Mouse (Mus musculus) heart, embryonic 11.5 days (tissue): Measurements from ENCODE around the gene Capn3. TPM values are rescaled to one million over a fixed set of nuclear protein-coding genes. Genes with fewer than 3 reads are reported as not detected.
A peak's percentile ranks its signal among the peaks of the same experiment; 100 is the strongest.

Experiments used
- ATAC-seq: fragments of 200-750 bp; cut with Nextera tagmentation; replicated peaks from 2 replicates; pipeline ENCODE4 v1.8.0; 2017; ENCODE audit warnings: moderate library complexity; ENCODE audit not compliant: insufficient number of reproducible peaks, low FRiP score, low TSS enrichment
- H3K27ac ChIP-seq: fragments of 300-500 bp; sonication (generic); 2 replicates; pipeline ENCODE4 v1.5.1; 2014; ENCODE audit warnings: mild to moderate bottlenecking, low read depth, low read length
- H3K27me3 ChIP-seq: fragments of 300-500 bp; sonication (generic); 2 replicates; pipeline ENCODE4 v1.6.1; 2014; ENCODE audit warnings: mild to moderate bottlenecking, low read length, mixed read lengths; ENCODE audit not compliant: control insufficient read depth, insufficient read depth
- H3K36me3 ChIP-seq: fragments of 300-500 bp; sonication (generic); 2 replicates; pipeline ENCODE4 v1.6.1; 2014; ENCODE audit warnings: mild to moderate bottlenecking, low read length, moderate library complexity, mixed read lengths; ENCODE audit not compliant: control insufficient read depth, insufficient read depth
- H3K4me1 ChIP-seq: fragments of 300-500 bp; sonication (generic); 2 replicates; pipeline ENCODE4 v1.6.1; 2014; ENCODE audit warnings: low read length; ENCODE audit not compliant: control insufficient read depth, insufficient read depth
- H3K4me2 ChIP-seq: fragments of 300-500 bp; sonication (generic); 2 replicates; pipeline ENCODE4 v1.6.1; 2014; ENCODE audit warnings: mild to moderate bottlenecking, moderate library complexity
- H3K4me3 ChIP-seq: fragments of 300-500 bp; sonication (generic); 2 replicates; pipeline ENCODE4 v1.5.1; 2014; ENCODE audit warnings: low read depth, low read length
- H3K9ac ChIP-seq: fragments of 300-500 bp; sonication (generic); 2 replicates; pipeline ENCODE4 v1.6.1; 2014; ENCODE audit warnings: mild to moderate bottlenecking, low read depth, low read length, moderate library complexity
- H3K9me3 ChIP-seq: fragments of 300-500 bp; sonication (generic); replicated peaks from 2 replicates; pipeline ENCODE4 v1.6.1; 2016; ENCODE audit warnings: low read length; ENCODE audit not compliant: control insufficient read depth
- WGBS: fragments of 180-500 bp; shearing (Covaris S2); extraction: QIAGEN DNeasy Blood & Tissue Kit; methylation state at CpG from one replicate; pipeline ENCODE4 v1.1.7; 2014; ENCODE audit not compliant: insufficient replicate concordance; 5-methylcytosine and 5-hydroxymethylcytosine counted together
- polyA plus RNA-seq: library from polyadenylated mRNA; unstranded; fragments of >200 nt; fragmentation: Nextera tagmentation; extraction: Ambion mirVana; gene quantifications from 2 replicates; pipeline ENCODE4 v1.2.1, GENCODE M21; 2014

Gene Capn3
- polyA plus RNA-seq, 1 experiment from 2014 or later = 5.2 TPM

DNA sequence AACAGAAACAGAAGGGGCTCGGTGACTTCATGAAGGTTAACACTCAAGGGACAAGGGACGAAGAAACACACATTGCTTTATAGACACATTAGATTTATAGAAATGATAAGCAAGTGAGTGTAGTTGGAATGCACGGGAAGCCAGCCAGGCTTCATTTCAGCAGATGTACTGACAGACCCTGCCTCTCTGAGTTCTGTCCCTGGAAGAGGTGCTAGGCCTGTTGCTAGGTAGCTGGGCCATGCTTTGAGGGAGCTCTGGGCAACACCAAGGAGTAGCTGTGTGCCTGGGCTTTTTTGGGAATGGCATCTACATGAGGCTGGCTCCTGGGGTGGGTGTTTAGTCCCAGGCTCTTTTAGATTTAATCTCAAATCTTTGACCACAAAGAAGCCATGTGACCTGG, 40.7 kb downstream of the Capn3 start:
- peak overlapping the region; percentile 3; the same call in 1 of the 2 replicates for H3K27ac ChIP-seq
- ATAC-seq = no peak
- H3K4me2 ChIP-seq = no peak overlapping the region
- H3K4me1 ChIP-seq = peaks cover 26% of the 10 kb centered on the region
- H3K9ac ChIP-seq = no peak overlapping the region
- H3K27me3 ChIP-seq = no peaks in the 10 kb centered on the region
- H3K4me3 ChIP-seq = no peak overlapping the region
- WGBS = 61% methylated on average over 3 of the region's 3 CpGs
- no peaks in the 10 kb centered on the region for H3K9me3 ChIP-seq
- no peaks in the 10 kb centered on the region for H3K36me3 ChIP-seq

DNA sequence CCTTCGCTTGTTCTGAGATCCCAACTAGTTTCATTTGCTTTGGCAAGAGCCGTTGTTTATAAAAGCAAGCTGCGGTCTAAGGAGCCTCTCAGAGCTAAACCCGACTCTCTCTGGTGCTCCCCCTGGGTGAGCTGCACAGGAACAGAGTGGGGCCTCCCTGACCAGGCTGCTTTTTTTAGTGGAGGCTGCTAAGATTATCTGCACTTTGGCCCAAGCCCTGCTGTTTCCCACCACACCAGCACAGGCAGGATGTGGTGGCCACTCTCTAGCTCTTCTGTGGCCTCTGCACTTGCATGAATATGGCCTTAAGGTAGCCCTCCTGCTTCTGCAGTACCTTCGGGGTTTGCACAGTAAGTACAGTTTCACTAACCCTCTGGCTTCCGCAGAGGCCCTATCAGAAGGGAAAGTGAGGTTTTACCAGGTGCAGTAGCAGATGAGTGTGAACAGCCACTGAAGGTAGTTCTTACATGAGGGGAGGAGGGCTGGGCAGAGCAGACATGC, 44.2 kb downstream of the Capn3 start:
- Histone ChIP-seq H3K4me2 (0 out of 2 replicates have a peak overlapping the region, but pooled peaks have one; percentile 9), H3K9me3 (no peaks in the 10 kb centered on the region), H3K27ac (peak overlapping the region; percentile 80), H3K27me3 (no peaks in the 10 kb centered on the region), H3K36me3 (0 out of 2 replicates have a peak, but pooled peaks cover 2% of the 10 kb centered on the region), H3K4me3 (no peak overlapping the region), H3K4me1 (peaks cover 33% of the 10 kb centered on the region), H3K9ac (peak overlapping the region; percentile 49; the same call in 1 of the 2 replicates)
- 49% methylated on average over 6 of the region's 6 CpGs for WGBS
- no peak for ATAC-seq

DNA sequence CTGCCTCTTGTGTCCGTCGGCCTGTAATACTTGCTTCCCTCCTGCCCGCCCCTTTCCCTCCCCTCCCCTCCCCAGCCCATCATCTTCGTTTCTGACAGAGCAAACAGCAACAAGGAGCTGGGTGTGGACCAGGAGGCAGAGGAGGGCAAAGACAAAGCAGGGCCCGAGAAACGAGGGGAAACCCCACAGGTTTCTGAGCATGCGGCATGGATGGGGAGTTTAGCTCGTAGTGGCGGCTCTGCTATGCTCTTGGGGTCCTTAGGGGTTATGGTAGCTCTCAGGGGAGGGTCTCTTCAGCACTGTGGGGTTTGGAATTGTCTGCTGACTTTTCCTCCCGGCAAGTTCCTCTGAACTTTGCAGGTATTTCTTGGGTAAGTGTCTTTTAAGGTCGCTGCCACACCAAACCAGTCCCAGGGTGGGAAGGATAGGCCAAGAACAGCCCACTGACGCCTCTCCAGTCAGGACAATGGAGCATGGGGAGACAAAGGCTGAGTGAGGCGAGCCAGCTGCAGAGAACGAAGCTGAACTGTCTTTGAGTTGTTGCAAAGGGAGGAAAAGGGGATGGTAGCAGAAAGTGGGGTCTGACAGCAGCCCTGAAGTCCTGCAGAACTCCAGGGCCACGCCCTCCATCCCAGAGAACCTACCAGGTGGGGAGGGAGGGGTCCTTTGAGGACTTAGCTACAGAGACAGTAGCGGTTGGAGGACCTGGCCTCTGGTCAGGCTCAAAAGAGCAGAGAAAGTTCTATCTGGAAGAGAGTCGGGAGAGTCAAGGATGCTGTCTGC, 45.5 kb downstream of the Capn3 start:
- Histone ChIP-seq H3K9me3 (no peaks in the 10 kb centered on the region), H3K4me2 (no peak overlapping the region), H3K27ac (no peak overlapping the region; the same call in 1 of the 2 replicates), H3K9ac (no peak overlapping the region), H3K27me3 (no peaks in the 10 kb centered on the region), H3K4me1 (peaks cover 33% of the 10 kb centered on the region), H3K4me3 (no peak overlapping the region), H3K36me3 (peaks cover 9% of the 10 kb centered on the region; the same call in 1 of the 2 replicates)
- ATAC-seq = no peak
- 44% methylated on average over 17 of the region's 17 CpGs for WGBS

DNA sequence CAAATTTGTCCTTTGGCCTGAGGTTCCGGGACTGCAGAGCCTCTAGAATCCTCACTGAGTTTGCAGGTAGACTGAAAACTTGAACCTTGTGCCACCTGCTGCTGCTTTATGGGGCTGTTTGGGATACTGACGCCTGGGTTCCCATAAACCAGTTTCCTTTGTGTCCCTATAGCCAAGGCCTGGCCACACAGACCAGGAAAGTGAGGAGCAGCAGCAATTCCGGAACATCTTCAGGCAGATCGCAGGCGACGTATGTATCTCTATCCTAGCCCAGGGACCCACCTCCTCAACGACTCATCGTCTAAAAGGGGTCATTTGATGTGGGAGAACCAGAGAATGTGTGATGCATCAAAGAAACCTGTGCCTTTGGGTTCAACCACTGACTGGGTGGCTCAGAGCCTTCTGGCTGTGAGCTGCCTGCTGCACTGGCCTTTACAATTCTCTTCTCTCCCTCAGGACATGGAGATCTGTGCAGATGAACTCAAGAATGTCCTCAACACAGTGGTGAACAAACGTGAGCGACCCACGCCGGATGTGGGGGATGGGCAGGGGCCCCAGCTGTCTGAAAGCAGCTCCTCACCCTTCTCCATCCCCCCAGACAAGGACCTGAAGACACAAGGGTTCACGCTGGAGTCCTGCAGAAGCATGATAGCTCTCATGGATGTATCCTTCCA, 46.2 kb downstream of the Capn3 start:
- H3K27me3 ChIP-seq = no peaks in the 10 kb centered on the region
- no peak overlapping the region for H3K4me2 ChIP-seq
- ATAC-seq = no peak

DNA sequence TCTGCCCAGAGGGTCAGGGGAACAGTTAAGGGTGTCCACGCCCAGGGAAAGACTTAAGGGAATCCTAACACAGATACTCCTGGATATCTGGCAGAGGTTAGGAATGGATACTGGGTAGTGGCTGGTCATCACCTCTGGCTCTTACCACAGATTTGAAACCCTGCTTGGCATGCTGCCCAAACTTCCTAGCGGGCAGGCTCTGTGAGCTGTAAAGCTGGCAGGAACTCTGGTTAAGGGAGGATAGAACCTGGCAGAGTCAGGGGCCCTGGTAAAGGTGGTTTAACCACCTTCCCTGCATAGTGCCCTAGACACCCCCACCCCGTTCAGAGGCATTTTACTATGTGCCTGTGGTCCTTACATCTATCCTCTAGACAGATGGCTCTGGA, 46.8 kb downstream of the Capn3 start:
- H3K27ac ChIP-seq = no peak overlapping the region
- no peak for ATAC-seq

More for the DNA sequence above, 46.2 kb downstream of the Capn3 start:
- peaks cover 31% of the 10 kb centered on the region for H3K4me1 ChIP-seq
- H3K9ac ChIP-seq = no peak overlapping the region
- H3K27ac ChIP-seq = no peak overlapping the region
- WGBS = 61% methylated on average over 13 of the region's 13 CpGs
- no peak overlapping the region for H3K4me3 ChIP-seq
- peaks cover 11% of the 10 kb centered on the region; the same call in 1 of the 2 replicates for H3K36me3 ChIP-seq
- no peaks in the 10 kb centered on the region for H3K9me3 ChIP-seq

DNA sequence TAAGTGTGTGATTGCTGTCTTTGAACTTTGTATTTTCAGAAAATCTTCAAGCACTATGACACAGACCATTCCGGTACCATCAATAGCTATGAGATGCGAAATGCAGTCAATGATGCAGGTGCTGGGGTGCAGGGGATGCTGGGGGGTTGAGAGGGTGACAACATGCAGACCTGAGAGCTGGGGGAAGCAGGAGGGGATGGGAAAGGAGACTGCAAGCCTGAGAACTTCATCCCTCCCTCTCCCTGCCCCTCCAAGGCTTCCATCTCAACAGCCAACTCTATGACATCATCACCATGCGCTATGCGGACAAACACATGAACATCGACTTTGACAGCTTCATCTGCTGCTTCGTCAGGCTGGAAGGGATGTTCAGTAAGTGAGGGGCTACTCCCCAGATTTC, 47.3 kb downstream of the Capn3 start:
- Histone ChIP-seq H3K27ac (no peak overlapping the region), H3K36me3 (peaks cover 11% of the 10 kb centered on the region; the same call in 1 of the 2 replicates), H3K9me3 (no peaks in the 10 kb centered on the region), H3K4me2 (no peak overlapping the region), H3K27me3 (no peaks in the 10 kb centered on the region), H3K4me3 (no peak overlapping the region), H3K4me1 (peaks cover 31% of the 10 kb centered on the region), H3K9ac (no peak overlapping the region)
- 89% methylated on average over 6 of the region's 6 CpGs for WGBS
- no peak for ATAC-seq

More for the DNA sequence above, 46.8 kb downstream of the Capn3 start:
- Histone ChIP-seq H3K4me1 (peaks cover 31% of the 10 kb centered on the region), H3K27me3 (no peaks in the 10 kb centered on the region), H3K9ac (no peak overlapping the region), H3K36me3 (peaks cover 11% of the 10 kb centered on the region; the same call in 1 of the 2 replicates), H3K9me3 (no peaks in the 10 kb centered on the region), H3K4me2 (no peak overlapping the region), H3K4me3 (no peak overlapping the region)
- 57% methylated on average over 3 of the region's 3 CpGs for WGBS

DNA sequence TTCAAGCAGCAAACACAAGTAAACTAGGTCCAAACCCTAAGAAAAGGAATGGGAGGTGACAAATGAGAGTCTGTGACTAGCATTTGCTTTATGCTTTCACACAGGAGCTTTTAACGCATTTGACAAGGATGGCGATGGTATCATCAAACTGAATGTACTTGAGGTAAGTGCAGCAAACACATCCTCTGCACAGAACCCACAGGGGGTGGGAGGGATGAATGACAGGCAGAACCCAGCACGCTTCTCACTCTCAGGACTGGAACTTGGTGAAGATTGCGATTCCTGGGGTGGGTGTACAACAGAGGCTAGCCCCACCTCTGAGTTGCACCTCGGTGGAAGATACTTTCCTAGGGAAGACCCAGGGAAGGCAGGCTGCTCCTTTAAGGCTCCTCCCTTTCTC, 48.2 kb downstream of the Capn3 start:
- H3K9ac ChIP-seq = no peak overlapping the region
- H3K4me2 ChIP-seq = no peak overlapping the region
- no peaks in the 10 kb centered on the region for H3K27me3 ChIP-seq
- peaks cover 31% of the 10 kb centered on the region for H3K4me1 ChIP-seq
- no peak overlapping the region for H3K4me3 ChIP-seq
- 77% methylated on average over 5 of the region's 5 CpGs for WGBS
- no peak overlapping the region for H3K27ac ChIP-seq
- ATAC-seq = no peak
- peaks cover 12% of the 10 kb centered on the region for H3K36me3 ChIP-seq
- H3K9me3 ChIP-seq = no peaks in the 10 kb centered on the region

DNA sequence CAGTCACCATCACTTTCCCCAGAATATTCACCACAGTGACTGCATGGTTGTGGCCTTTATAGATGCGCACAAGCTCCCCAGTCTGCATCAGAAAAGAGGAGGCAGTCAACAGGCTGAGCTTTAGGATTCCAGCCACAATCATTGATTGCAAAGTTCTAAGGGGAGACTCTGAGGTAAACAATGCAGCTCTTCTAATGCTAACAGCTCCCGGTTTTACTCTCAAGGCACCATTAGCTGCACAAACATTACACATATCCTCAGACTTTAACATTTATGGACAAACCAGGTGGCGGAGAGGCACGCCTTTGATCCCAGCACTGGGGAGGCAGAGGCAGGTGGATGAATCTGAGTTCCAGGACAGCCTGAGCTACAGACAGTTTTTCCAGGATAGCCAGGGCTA, 58.4 kb downstream of the Capn3 start:
- Histone ChIP-seq H3K9me3 (no peaks in the 10 kb centered on the region), H3K4me1 (no peaks in the 10 kb centered on the region), H3K4me2 (no peak overlapping the region), H3K27ac (no peak overlapping the region), H3K4me3 (no peak overlapping the region), H3K27me3 (no peaks in the 10 kb centered on the region), H3K36me3 (peaks cover 28% of the 10 kb centered on the region), H3K9ac (no peak overlapping the region)
- WGBS = 92% methylated on average over 4 of the region's 4 CpGs
- no peak for ATAC-seq
